Mouse (Mus musculus) midbrain, embryonic 11.5 days (tissue): ENCODE data around the gene Catsper1. TPM values are rescaled to one million over a fixed set of nuclear protein-coding genes. Genes with fewer than 3 reads are reported as not detected.

ENCODE experiments used
- ATAC-seq: fragments of 200-750 bp; cut with Nextera tagmentation; 2 replicates; pipeline ENCODE4 v1.8.0; 2017; ENCODE audit warnings: moderate TSS enrichment, moderate library complexity; ENCODE audit not compliant: low FRiP score
- DNase-seq: peaks from one replicate; pipeline ENCODE4 v3.0.0; 2015; ENCODE audit warnings: low spot score; ENCODE audit errors: missing footprints
- H3K27ac ChIP-seq: fragments of 300-500 bp; sonication (generic); 2 replicates; pipeline ENCODE4 v1.5.1; 2014; ENCODE audit warnings: low read depth, low read length
- H3K27me3 ChIP-seq: fragments of 300-500 bp; sonication (generic); 2 replicates; pipeline ENCODE4 v1.6.1; 2014; ENCODE audit warnings: mild to moderate bottlenecking, low read length, moderate library complexity, mixed read lengths; ENCODE audit not compliant: control insufficient read depth, insufficient read depth
- H3K36me3 ChIP-seq: fragments of 300-500 bp; sonication (generic); 2 replicates; pipeline ENCODE4 v1.6.1; 2014; ENCODE audit warnings: mild to moderate bottlenecking, low read length, moderate library complexity, mixed read lengths; ENCODE audit not compliant: control insufficient read depth, insufficient read depth
- H3K4me1 ChIP-seq: fragments of 300-500 bp; sonication (generic); 2 replicates; pipeline ENCODE4 v1.6.1; 2014; ENCODE audit warnings: low read length; ENCODE audit not compliant: control insufficient read depth, insufficient read depth
- H3K4me2 ChIP-seq: fragments of 300-500 bp; sonication (generic); 2 replicates; pipeline ENCODE4 v1.6.1; 2014; ENCODE audit warnings: mild to moderate bottlenecking, moderate library complexity
- H3K4me3 ChIP-seq: fragments of 300-500 bp; sonication (generic); 2 replicates; pipeline ENCODE4 v1.5.1; 2014; ENCODE audit warnings: low read depth, low read length
- H3K9ac ChIP-seq: fragments of 300-500 bp; sonication (generic); 2 replicates; pipeline ENCODE4 v1.6.1; 2014; ENCODE audit warnings: low read length
- H3K9me3 ChIP-seq: fragments of 300-500 bp; sonication (generic); 2 replicates; pipeline ENCODE4 v1.6.1; 2016; ENCODE audit warnings: low read length; ENCODE audit not compliant: control insufficient read depth
- WGBS: fragments of 180-500 bp; shearing (Covaris S2); extraction: QIAGEN DNeasy Blood & Tissue Kit; methylation state at CpG from one replicate; pipeline ENCODE4 v1.1.7; 2014; 5-methylcytosine and 5-hydroxymethylcytosine counted together
- polyA plus RNA-seq: library from polyadenylated mRNA; unstranded; fragments of >200 nt; fragmentation: Nextera tagmentation; extraction: Ambion mirVana; gene quantifications from 2 replicates; pipeline ENCODE4 v1.2.1, GENCODE M21; 2014

Catsper1 gene
- not detected in 2 replicates for polyA plus RNA-seq

GRCm38 (mm10) chr19:5335441-5335840 is at the start of gene Catsper1:
Gene Catsper1 (plus strand): TSS chr19:5335741.
- Histone ChIP-seq H3K27me3 (no peaks in the 10 kb centered on the region), H3K27ac (no peak within 1 kb of the TSS), H3K9me3 (no peaks in the 10 kb centered on the region), H3K4me3 (no peak within 1 kb of the TSS), H3K36me3 (no peaks in the 10 kb centered on the region), H3K4me2 (no peak within 1 kb of the TSS), H3K4me1 (no peaks in the 10 kb centered on the region), H3K9ac (no peak within 1 kb of the TSS)
- ATAC-seq (no peak), DNase-seq (no peak)
- 86% methylated on average over 6 of the region's 6 CpGs for WGBS

GRCm38 (mm10) chr19:5294972-5295735 is 40.4 kb upstream of the Catsper1 start, which contains the start of gene Sf3b2:
Gene Sf3b2 (minus strand): TSS chr19:5295455.
- no peaks in the 10 kb centered on the region for H3K27me3 ChIP-seq
- peak within 1 kb of the TSS; percentile 70 for H3K4me2 ChIP-seq
- peaks cover 22% of the 10 kb centered on the region for H3K36me3 ChIP-seq
- H3K4me3 ChIP-seq, result peak within 1 kb of the TSS; percentile 60
- ATAC-seq (peak; percentile 95), DNase-seq (peak; percentile 99)
- peak within 1 kb of the TSS; percentile 82 for H3K9ac ChIP-seq
- no peaks in the 10 kb centered on the region for H3K9me3 ChIP-seq
- H3K4me1 ChIP-seq, result peaks cover 19% of the 10 kb centered on the region
- H3K27ac ChIP-seq, result peak within 1 kb of the TSS; percentile 72; the same call in 1 of the 2 replicates
- WGBS, result under 1% methylated on average over 46 of the region's 46 CpGs

GRCm38 (mm10) chr19:5295736-5296075 is 39.8 kb upstream of the Catsper1 start:
- H3K9ac ChIP-seq, result peak overlapping the region; percentile 82
- H3K9me3 ChIP-seq, result no peaks in the 10 kb centered on the region
- peak; percentile 60 for ATAC-seq
- H3K36me3 ChIP-seq, result peaks cover 16% of the 10 kb centered on the region
- peaks cover 19% of the 10 kb centered on the region for H3K4me1 ChIP-seq
- H3K27ac ChIP-seq, result peak overlapping the region; percentile 72; the same call in 1 of the 2 replicates
- peak overlapping the region; percentile 50 for H3K4me2 ChIP-seq
- H3K4me3 ChIP-seq, result peak overlapping the region; percentile 60
- no peaks in the 10 kb centered on the region for H3K27me3 ChIP-seq
- DNase-seq, result no peak
- 7% methylated on average over 13 of the region's 13 CpGs for WGBS

DNA sequence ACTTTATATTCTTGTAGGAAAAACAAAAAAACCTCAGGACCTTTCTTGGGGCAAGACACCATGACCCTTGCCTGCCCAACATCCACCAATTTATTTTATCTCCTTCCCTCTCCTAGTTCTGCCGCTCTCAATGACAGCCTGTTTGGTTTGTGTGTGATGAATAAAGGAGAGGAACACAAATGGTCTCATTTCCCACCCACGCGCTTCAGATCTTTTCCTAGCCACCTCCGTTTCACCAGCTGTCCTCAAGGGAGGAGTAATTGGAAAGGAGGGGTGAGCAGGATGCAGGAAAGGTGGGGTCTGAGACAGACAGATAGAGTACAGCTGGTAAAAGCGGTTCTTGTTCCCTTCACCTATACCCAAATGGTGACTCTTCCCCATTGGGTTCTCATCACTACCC is 38.9 kb upstream of the Catsper1 start:
- H3K36me3 ChIP-seq, result peaks cover 12% of the 10 kb centered on the region
- no peak overlapping the region for H3K27ac ChIP-seq
- DNase-seq, result no peak
- ATAC-seq, result no peak
- H3K9ac ChIP-seq, result no peak overlapping the region
- no peak overlapping the region for H3K4me3 ChIP-seq
- no peak overlapping the region for H3K4me2 ChIP-seq
- WGBS, result 91% methylated on average over 5 of the region's 5 CpGs
- no peaks in the 10 kb centered on the region for H3K27me3 ChIP-seq
- H3K4me1 ChIP-seq, result peaks cover 19% of the 10 kb centered on the region
- H3K9me3 ChIP-seq, result no peaks in the 10 kb centered on the region

GRCm38 (mm10) chr19:5297903-5298800 is 37.4 kb upstream of the Catsper1 start, which contains the start of gene Gal3st3:
Gene Gal3st3 (plus strand): TSS chr19:5298331.
- Histone ChIP-seq H3K36me3 (peaks cover 2% of the 10 kb centered on the region; the same call in 1 of the 2 replicates), H3K4me3 (peak within 1 kb of the TSS; percentile 58), H3K9ac (peak within 1 kb of the TSS; percentile 87), H3K27me3 (no peaks in the 10 kb centered on the region), H3K4me2 (peak within 1 kb of the TSS; percentile 76), H3K4me1 (peaks cover 19% of the 10 kb centered on the region), H3K9me3 (no peaks in the 10 kb centered on the region), H3K27ac (peak within 1 kb of the TSS; percentile 70)
- 5% methylated on average over 32 of the region's 32 CpGs for WGBS
- peak; percentile 93 for DNase-seq
- peak; percentile 54 for ATAC-seq

DNA sequence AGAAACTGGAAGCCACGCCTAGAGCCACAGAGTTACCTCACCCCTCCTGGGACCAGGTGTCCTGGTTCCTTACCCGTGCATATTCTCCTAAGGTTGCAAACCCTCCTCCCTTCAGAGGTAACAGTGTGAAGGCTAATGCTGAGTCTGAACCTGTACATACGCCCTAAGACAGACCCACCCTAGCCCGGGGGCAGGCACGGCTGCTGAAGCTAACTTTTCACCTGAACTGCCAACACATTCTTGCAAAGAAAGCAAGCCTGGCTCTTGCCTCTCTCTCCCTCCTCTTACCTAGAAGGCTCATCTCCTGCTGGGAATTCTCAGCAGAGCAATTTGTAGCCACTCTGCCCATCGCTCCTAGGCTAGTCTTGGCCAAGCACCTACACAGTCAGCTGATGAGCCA is 35.0 kb upstream of the Catsper1 start:
- Histone ChIP-seq H3K36me3 (no peaks in the 10 kb centered on the region), H3K9ac (no peak overlapping the region), H3K27ac (no peak overlapping the region), H3K27me3 (no peaks in the 10 kb centered on the region), H3K4me3 (no peak overlapping the region), H3K4me2 (no peak overlapping the region), H3K4me1 (peaks cover 11% of the 10 kb centered on the region), H3K9me3 (no peaks in the 10 kb centered on the region)
- WGBS, result 80% methylated on average over 6 of the region's 6 CpGs
- no peak for DNase-seq
- ATAC-seq, result no peak

DNA sequence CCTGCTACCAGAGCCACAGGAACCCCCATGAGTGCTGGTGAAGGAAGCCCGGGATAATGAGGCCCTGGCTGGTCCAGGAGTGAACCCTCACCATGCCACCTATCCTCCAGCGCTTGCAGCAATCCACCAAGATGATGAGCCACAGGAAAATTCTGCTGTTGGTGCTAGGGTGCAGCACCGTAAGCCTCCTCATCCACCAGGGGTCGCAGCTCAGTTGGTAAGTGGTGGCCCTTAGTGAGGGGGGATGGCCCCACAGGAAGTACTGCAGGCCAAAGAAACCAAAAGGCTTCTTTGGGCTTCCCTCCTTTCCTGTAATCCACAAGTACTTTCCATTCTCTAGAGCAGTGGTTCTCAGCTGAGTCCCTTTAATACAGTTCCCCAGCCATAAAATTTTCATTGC is 33.1 kb upstream of the Catsper1 start:
- H3K36me3 ChIP-seq, result peaks cover 8% of the 10 kb centered on the region
- no peak overlapping the region for H3K4me2 ChIP-seq
- 38% methylated on average over 4 of the region's 4 CpGs for WGBS
- no peak for DNase-seq
- H3K4me3 ChIP-seq, result no peak overlapping the region
- H3K9ac ChIP-seq, result no peak overlapping the region
- ATAC-seq, result no peak
- peaks cover 11% of the 10 kb centered on the region for H3K4me1 ChIP-seq
- H3K27ac ChIP-seq, result no peak overlapping the region
- no peaks in the 10 kb centered on the region; the same call in 1 of the 2 replicates for H3K9me3 ChIP-seq
- peaks cover 5% of the 10 kb centered on the region; the same call in 1 of the 2 replicates for H3K27me3 ChIP-seq

- H3K4me3 ChIP-seq, result no peak overlapping the region
- H3K4me1 ChIP-seq, result no peaks in the 10 kb centered on the region
- no peak for ATAC-seq
- no peak overlapping the region for H3K27ac ChIP-seq
- no peaks in the 10 kb centered on the region; the same call in 1 of the 2 replicates for H3K9me3 ChIP-seq
- no peak overlapping the region for H3K4me2 ChIP-seq
- peaks cover 5% of the 10 kb centered on the region; the same call in 1 of the 2 replicates for H3K27me3 ChIP-seq
- DNase-seq, result peak; percentile 49
- H3K9ac ChIP-seq, result no peak overlapping the region
- 77% methylated on average over 6 of the region's 6 CpGs for WGBS
- H3K36me3 ChIP-seq, result peaks cover 10% of the 10 kb centered on the region
Observed at GRCm38 (mm10) chr19:5306279-5306678, 29.3 kb upstream of the Catsper1 start.
